Mouse (Mus musculus) embryonic facial prominence, embryonic 12.5 days (tissue): ENCODE data around the gene Klhl10. TPM values are rescaled to one million over a fixed set of nuclear protein-coding genes. Genes with fewer than 3 reads are reported as not detected.

ENCODE experiments used
- ATAC-seq: fragments of 200-750 bp; cut with Nextera tagmentation; 2 replicates; pipeline ENCODE4 v1.8.0; 2017; ENCODE audit not compliant: insufficient number of reproducible peaks, insufficient read depth, low FRiP score, low TSS enrichment
- H3K27ac ChIP-seq: fragments of 300-500 bp; sonication (generic); 2 replicates; pipeline ENCODE4 v1.5.1; 2016; ENCODE audit warnings: mild to moderate bottlenecking
- H3K27me3 ChIP-seq: fragments of 300-500 bp; sonication (generic); 2 replicates; pipeline ENCODE4 v1.6.1; 2016; ENCODE audit warnings: mild to moderate bottlenecking, moderate library complexity
- H3K36me3 ChIP-seq: fragments of 300-500 bp; sonication (generic); 2 replicates; pipeline ENCODE4 v1.6.1; 2016; ENCODE audit warnings: mild to moderate bottlenecking
- H3K4me1 ChIP-seq: fragments of 300-500 bp; sonication (generic); 2 replicates; pipeline ENCODE4 v1.6.1; 2016
- H3K4me2 ChIP-seq: fragments of 300-500 bp; sonication (generic); replicated peaks from 2 replicates; pipeline ENCODE4 v1.6.1; 2016; ENCODE audit warnings: mild to moderate bottlenecking, moderate library complexity
- H3K4me3 ChIP-seq: fragments of 300-500 bp; sonication (generic); 2 replicates; pipeline ENCODE4 v1.5.1; 2016; ENCODE audit warnings: mild to moderate bottlenecking
- H3K9ac ChIP-seq: fragments of 300-500 bp; sonication (generic); 2 replicates; pipeline ENCODE4 v1.6.1; 2016; ENCODE audit warnings: mild to moderate bottlenecking, moderate library complexity
- H3K9me3 ChIP-seq: fragments of 300-500 bp; sonication (generic); 2 replicates; pipeline ENCODE4 v1.6.1; 2016; ENCODE audit warnings: mild to moderate bottlenecking, moderate library complexity
- WGBS: fragments of 180-500 bp; shearing (Covaris S2); methylation state at CpG from one replicate; pipeline ENCODE4 v1.1.7; 2016; 5-methylcytosine and 5-hydroxymethylcytosine counted together
- microRNA-seq: library from miRNA; unstranded; fragments of <30 nt; microRNA quantifications from one replicate; pipeline ENCODE4, GENCODE M21; 2017
- polyA plus RNA-seq: library from polyadenylated mRNA; unstranded; fragments of >200 nt; fragmentation: Nextera tagmentation; extraction: Ambion mirVana; gene quantifications from 2 replicates; pipeline ENCODE4 v1.2.1, GENCODE M21; 2016

Klhl10 gene
- polyA plus RNA-seq, 1 experiment from 2014 or later: 1.3 TPM

DNA sequence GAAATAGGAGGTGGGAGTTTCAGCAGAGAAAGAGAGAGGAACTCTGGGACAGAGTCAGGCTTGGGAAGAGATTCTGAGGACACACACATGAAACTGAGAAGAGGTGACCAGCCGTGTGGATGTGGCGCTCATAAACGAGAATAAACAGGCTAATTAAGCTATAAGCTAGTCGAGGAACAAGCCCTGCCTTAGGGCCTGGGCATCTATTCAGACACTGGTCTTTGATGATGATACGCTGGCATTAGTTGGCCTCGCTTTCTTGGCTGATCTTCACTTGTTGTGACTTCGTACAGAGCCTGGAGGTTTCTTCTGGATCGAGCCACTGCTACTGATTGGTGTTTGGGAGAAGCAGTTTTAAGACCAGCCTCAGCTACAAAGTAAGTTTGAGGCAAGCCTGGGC, 64.3 kb downstream of the Klhl10 start:
- peaks cover 88% of the 10 kb centered on the region for H3K36me3 ChIP-seq
- no peak overlapping the region for H3K27ac ChIP-seq
- 91% methylated on average over 8 of the region's 8 CpGs for WGBS
- H3K4me2 ChIP-seq: no peak overlapping the region
- no peak overlapping the region for H3K9ac ChIP-seq
- no peaks in the 10 kb centered on the region for H3K9me3 ChIP-seq
- no peak for ATAC-seq
- no peak overlapping the region for H3K4me3 ChIP-seq
- H3K4me1 ChIP-seq: no peaks in the 10 kb centered on the region
- no peaks in the 10 kb centered on the region for H3K27me3 ChIP-seq

Small RNAs within 50 kb of the gene (microRNA-seq; reads per million reads assigned to microRNA genes)
- gene Gm27374 (not detected), gene Mir7116 (not detected)

Other genes starting within 250 kb of the Klhl10 start
- gene Krt9, start 248.7 kb upstream of the Klhl10 start, polyA plus RNA-seq: not detected in 2 replicates
- gene Krt14, start 234.4 kb upstream of the Klhl10 start, polyA plus RNA-seq: 110 and 120 TPM in 2 replicates
- not detected in 2 replicates for gene Krt16, start 193.0 kb upstream of the Klhl10 start, polyA plus RNA-seq
- 8.1 and 12.4 TPM in 2 replicates for gene Krt17, start 180.9 kb upstream of the Klhl10 start, polyA plus RNA-seq
- not detected in 2 replicates for gene Krt42, start 172.0 kb upstream of the Klhl10 start, polyA plus RNA-seq
- gene Eif1, start 122.0 kb upstream of the Klhl10 start, polyA plus RNA-seq: 1,469 and 1,519 TPM in 2 replicates
- not detected in 2 replicates for gene Gast, start 107.5 kb upstream of the Klhl10 start, polyA plus RNA-seq
- 10.6 and 13.4 TPM in 2 replicates for gene Hap1, start 85.8 kb upstream of the Klhl10 start, polyA plus RNA-seq
- gene Jup, start 44.2 kb upstream of the Klhl10 start, polyA plus RNA-seq: 70.6 and 74.0 TPM in 2 replicates
- gene P3h4, start 27.1 kb upstream of the Klhl10 start, polyA plus RNA-seq: 51.4 and 55.3 TPM in 2 replicates
- 109 and 113 TPM in 2 replicates for gene Fkbp10, start 26.2 kb upstream of the Klhl10 start, polyA plus RNA-seq
- gene Nt5c3b, start 109 bp upstream of the Klhl10 start, polyA plus RNA-seq: 165 and 173 TPM in 2 replicates
- 12.7 and 13.4 TPM in 2 replicates for gene Klhl11, start 30.8 kb downstream of the Klhl10 start, polyA plus RNA-seq
- 201 and 203 TPM in 2 replicates for gene Acly, start 86.1 kb downstream of the Klhl10 start, polyA plus RNA-seq
- 0.73 and 1.8 TPM in 2 replicates for gene Ttc25, start 103.7 kb downstream of the Klhl10 start, polyA plus RNA-seq
- gene Cnp, start 133.0 kb downstream of the Klhl10 start, polyA plus RNA-seq: 36.2 and 37.2 TPM in 2 replicates
- 80.6 and 83.7 TPM in 2 replicates for gene Nkiras2, start 177.3 kb downstream of the Klhl10 start, polyA plus RNA-seq
- 280 and 292 TPM in 2 replicates for gene Dnajc7, start 178.3 kb downstream of the Klhl10 start, polyA plus RNA-seq